Mouse (Mus musculus) cerebellum, adult 11 months (tissue): ENCODE measurements around the gene Vezt.

ENCODE experiments used
- DNase-seq: peaks from one replicate; pipeline ENCODE4 v3.0.0; 2022

The Vezt gene

GRCm38 (mm10) chr10:94037196-94037595 lies 1.6 kb upstream of the Vezt start:
- DNase-seq = no peak

- no peak for DNase-seq
These were observed 750 bp upstream of the Vezt start for GRCm38 (mm10) chr10:94036375-94036758.

- DNase-seq = no peak
These were observed 550 bp downstream of the Vezt start for GRCm38 (mm10) chr10:94034876-94035657.

GRCm38 (mm10) chr10:94031164-94031563 lies 4.5 kb downstream of the Vezt start:
- no peak for DNase-seq

GRCm38 (mm10) chr10:94028493-94028892 lies 7.1 kb downstream of the Vezt start:
- DNase-seq = no peak

GRCm38 (mm10) chr10:94025079-94025478 lies 10.5 kb downstream of the Vezt start:
- no peak for DNase-seq

GRCm38 (mm10) chr10:94021059-94021458 lies 14.6 kb downstream of the Vezt start:
- no peak for DNase-seq

- no peak for DNase-seq
These were observed 15.0 kb downstream of the Vezt start for GRCm38 (mm10) chr10:94020587-94020986.

- no peak for DNase-seq
These were observed 18.2 kb downstream of the Vezt start for GRCm38 (mm10) chr10:94017455-94017854.

GRCm38 (mm10) chr10:94014200-94014599 lies 21.4 kb downstream of the Vezt start:
- DNase-seq = no peak

GRCm38 (mm10) chr10:94013196-94013595 lies 22.4 kb downstream of the Vezt start:
- DNase-seq = peak; percentile 8

GRCm38 (mm10) chr10:94011024-94011423 lies 24.6 kb downstream of the Vezt start:
- no peak for DNase-seq

- no peak for DNase-seq
These were observed 25.5 kb downstream of the Vezt start for GRCm38 (mm10) chr10:94009991-94010679.

- DNase-seq = no peak
These were observed 27.3 kb downstream of the Vezt start for GRCm38 (mm10) chr10:94008356-94008755.

- DNase-seq = peak; percentile 3
These were observed 35.4 kb downstream of the Vezt start for GRCm38 (mm10) chr10:94000223-94000622.

- no peak for DNase-seq
These were observed 36.3 kb downstream of the Vezt start for GRCm38 (mm10) chr10:93999357-93999756.

- no peak for DNase-seq
These were observed 40.5 kb downstream of the Vezt start for GRCm38 (mm10) chr10:93995100-93995499.

GRCm38 (mm10) chr10:93994136-93994535 lies 41.5 kb downstream of the Vezt start:
- no peak for DNase-seq

GRCm38 (mm10) chr10:93985357-93985756 lies 50.3 kb downstream of the Vezt start:
- no peak for DNase-seq

GRCm38 (mm10) chr10:93969306-93969705 lies 66.3 kb downstream of the Vezt start:
- DNase-seq = no peak

GRCm38 (mm10) chr10:93967486-93967885 lies 68.1 kb downstream of the Vezt start:
- DNase-seq = no peak

GRCm38 (mm10) chr10:93954023-93954422 lies 81.6 kb downstream of the Vezt start:
- DNase-seq = no peak

GRCm38 (mm10) chr10:93953504-93953903 lies 82.1 kb downstream of the Vezt start:
- DNase-seq = no peak

- no peak for DNase-seq
These were observed 84.6 kb downstream of the Vezt start for GRCm38 (mm10) chr10:93950991-93951390.
